Mouse (Mus musculus) stomach, postnatal 0 days (tissue): Measurements from ENCODE around the gene Igsf21.

Experiments used
- CTCF ChIP-seq: IDR thresholded peaks from 2 replicates; pipeline ENCODE4 v1.5.1; 2016; ENCODE audit warnings: antibody characterized with exemption, low read depth, mild to moderate bottlenecking, moderate library complexity
- EP300 ChIP-seq: optimal IDR thresholded peaks from 2 replicates; pipeline ENCODE3; 2016; ENCODE audit warnings: antibody characterized with exemption

- TF ChIP-seq CTCF (no peak), EP300 (no peak)
Measured at GRCm38 (mm10) chr4:140171189-140171588, 75.4 kb downstream of the Igsf21 start.
